Mouse (Mus musculus): ENCODE data around the gene Tnpo2. TPM values are rescaled to one million over a fixed set of nuclear protein-coding genes. Genes with fewer than 3 reads are reported as not detected.

Gene Tnpo2
- 30.1 and 43.4 TPM in 2 replicates for polyA plus RNA-seq (2015; fragmentation: Nextera tagmentation; extraction: Ambion mirVana)

DNA sequence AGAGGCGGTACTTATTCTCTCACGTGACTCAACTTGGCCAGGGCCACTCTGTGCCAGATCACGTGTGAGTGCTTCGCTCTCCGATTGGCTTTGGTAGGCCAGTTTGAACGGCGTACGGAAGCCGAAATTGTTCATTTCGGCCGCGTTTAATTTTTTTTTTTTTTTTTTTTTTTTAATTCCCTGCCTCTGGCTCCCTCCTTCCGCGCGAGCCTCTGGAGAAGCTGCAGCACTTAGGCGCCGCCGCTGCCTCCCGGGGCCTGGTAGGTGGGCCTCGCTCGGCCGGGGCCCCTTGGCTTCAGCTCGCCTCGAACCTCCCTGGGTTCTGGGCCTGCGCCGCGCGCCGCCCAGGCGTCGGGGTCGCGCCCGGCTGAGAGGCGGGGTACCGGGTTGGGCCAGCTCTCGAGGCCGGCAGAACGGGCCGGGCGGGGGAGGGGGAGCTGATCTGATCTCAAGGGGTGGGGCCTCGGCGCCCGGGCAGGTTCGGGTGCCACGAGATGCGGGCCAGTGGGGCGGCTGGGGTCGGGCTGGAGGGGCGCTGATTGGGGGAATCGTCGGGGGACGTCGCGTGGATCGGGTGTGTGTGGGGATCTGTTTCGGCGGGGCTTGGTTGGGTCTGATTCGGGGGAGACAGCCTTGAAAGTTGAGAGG is at the start of gene Tnpo2:
TSS of gene Tnpo2 (plus strand) at position 198 of the 648 bp plus-strand sequence.
- Histone ChIP-seq H3K27me3 (no peaks in the 10 kb centered on the region), H3K9ac (peak within 1 kb of the TSS; percentile 95), H3K36me3 (peaks cover 42% of the 10 kb centered on the region), H3K4me1 (peaks cover 37% of the 10 kb centered on the region), H3K4me3 (peak within 1 kb of the TSS; percentile 81), H3K27ac (peak within 1 kb of the TSS; percentile 100), H3K4me2 (peak within 1 kb of the TSS; percentile 80), H3K9me3 (no peaks in the 10 kb centered on the region)
- peak; percentile 89 for ATAC-seq (ENCODE audit: insufficient number of reproducible peaks, insufficient read depth, low FRiP score, low TSS enrichment, low read depth)
- under 1% methylated on average over 59 of the region's 59 CpGs for WGBS

DNA sequence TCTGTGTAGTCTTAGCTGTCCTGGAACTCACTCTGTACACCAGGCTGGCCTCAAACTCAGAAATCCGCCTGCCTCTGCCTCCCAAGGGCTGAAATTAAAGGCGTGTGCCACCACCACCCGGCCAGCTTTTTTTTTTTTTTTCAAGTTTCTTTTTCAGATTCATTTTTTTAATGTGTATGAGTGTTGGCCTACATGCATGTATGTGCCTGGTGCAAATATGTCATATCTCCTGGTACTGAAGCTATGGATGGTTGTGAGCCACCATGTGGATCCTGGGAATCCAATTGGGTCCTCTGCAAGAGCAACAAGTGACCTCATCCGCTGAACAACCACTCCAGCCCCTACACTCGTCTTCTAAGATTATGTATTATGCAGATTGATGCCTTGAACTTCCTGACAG is 49.3 kb upstream of the Tnpo2 start:
- Histone ChIP-seq H3K4me2 (no peak overlapping the region), H3K9me3 (no peaks in the 10 kb centered on the region), H3K36me3 (no peaks in the 10 kb centered on the region), H3K9ac (no peak overlapping the region), H3K27me3 (peaks cover 25% of the 10 kb centered on the region), H3K27ac (no peak overlapping the region), H3K4me3 (no peak overlapping the region), H3K4me1 (peaks cover 43% of the 10 kb centered on the region)
- 75% methylated on average over 5 of the region's 5 CpGs for WGBS
- no peak for ATAC-seq (ENCODE audit: insufficient number of reproducible peaks, insufficient read depth, low FRiP score, low TSS enrichment, low read depth)

DNA sequence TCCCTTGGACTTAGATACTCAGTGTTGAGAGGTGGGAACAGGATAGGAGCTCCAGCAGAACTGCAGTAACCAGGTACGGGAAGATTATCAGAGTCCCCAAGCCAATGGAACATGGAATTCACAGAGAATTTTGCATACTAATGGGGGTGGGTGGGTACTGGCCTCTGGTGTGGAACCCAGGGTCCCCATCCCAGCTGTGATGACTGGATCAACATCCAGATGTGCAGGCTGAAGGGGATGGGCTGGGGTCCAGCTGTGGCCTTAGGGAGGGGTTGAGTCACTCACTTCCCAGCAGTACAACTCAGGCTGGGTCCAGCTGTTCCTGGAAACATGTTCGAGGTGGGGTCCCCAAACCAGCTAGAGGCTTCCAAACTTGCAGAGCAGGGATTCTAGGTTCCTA is 48.8 kb upstream of the Tnpo2 start:
- no peak for ATAC-seq (ENCODE audit: insufficient number of reproducible peaks, insufficient read depth, low FRiP score, low TSS enrichment, low read depth)
- Histone ChIP-seq H3K27me3 (peaks cover 25% of the 10 kb centered on the region), H3K9me3 (no peaks in the 10 kb centered on the region), H3K27ac (no peak overlapping the region), H3K4me3 (no peak overlapping the region), H3K4me2 (no peak overlapping the region), H3K36me3 (no peaks in the 10 kb centered on the region), H3K4me1 (peaks cover 40% of the 10 kb centered on the region), H3K9ac (no peak overlapping the region)
- WGBS = 65% methylated on average over 2 of the region's 2 CpGs

DNA sequence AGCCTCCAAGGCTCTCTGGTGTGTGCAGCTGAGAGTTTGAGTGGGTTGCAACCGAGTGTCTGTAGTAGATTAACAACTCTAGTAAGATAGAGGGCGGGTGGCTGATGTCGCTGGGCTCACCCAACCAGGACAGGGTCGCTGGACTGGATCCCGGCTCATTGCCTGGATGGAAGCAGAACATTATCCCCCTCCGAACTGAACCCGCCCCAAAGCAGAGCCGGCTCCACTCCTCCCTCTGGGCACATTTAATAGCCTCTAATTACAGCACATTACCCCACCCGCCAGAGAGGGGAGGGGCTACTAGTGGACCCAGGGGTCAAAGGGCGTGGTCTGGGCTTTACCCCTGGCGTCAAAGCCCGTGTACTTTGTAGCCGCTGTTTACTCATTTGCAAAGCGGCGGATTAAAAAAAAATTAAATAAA is 47.4 kb upstream of the Tnpo2 start:
- 8% methylated on average over 15 of the region's 15 CpGs for WGBS
- no peak for ATAC-seq (ENCODE audit: insufficient number of reproducible peaks, insufficient read depth, low FRiP score, low TSS enrichment, low read depth)
- Histone ChIP-seq H3K27ac (peak overlapping the region; percentile 71), H3K4me1 (peaks cover 35% of the 10 kb centered on the region), H3K9ac (peak overlapping the region; percentile 49; the same call in 1 of the 2 replicates), H3K27me3 (peaks cover 22% of the 10 kb centered on the region), H3K4me3 (peak overlapping the region; percentile 62; the same call in 1 of the 2 replicates), H3K9me3 (no peaks in the 10 kb centered on the region), H3K4me2 (peak overlapping the region; percentile 90), H3K36me3 (no peaks in the 10 kb centered on the region)

DNA sequence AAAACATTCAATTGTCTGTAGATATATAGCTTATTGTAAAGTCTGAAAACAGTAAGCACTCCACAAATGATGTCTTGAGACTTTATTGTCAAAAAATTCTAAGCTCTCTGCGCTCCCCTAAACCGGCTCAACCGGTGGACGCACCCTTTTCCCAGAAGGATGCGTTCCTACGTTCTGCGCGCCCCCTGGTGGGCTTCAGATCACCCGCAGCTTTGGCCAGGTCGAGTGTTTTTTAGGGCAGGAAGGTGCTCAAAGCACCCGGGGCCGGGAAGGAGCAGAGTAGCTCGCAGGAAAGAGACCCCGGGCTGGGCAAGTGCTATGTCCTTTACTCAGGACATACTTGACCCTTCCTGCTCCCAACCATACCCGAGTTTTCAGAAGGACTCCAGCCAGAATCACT is 46.9 kb upstream of the Tnpo2 start:
- Histone ChIP-seq H3K27ac (peak overlapping the region; percentile 64; the same call in 1 of the 2 replicates), H3K9ac (peak overlapping the region; percentile 69), H3K36me3 (0 out of 2 replicates have a peak, but pooled peaks cover 2% of the 10 kb centered on the region), H3K4me2 (peak overlapping the region; percentile 90), H3K4me3 (peak overlapping the region; percentile 62), H3K9me3 (no peaks in the 10 kb centered on the region), H3K4me1 (peaks cover 30% of the 10 kb centered on the region), H3K27me3 (peaks cover 19% of the 10 kb centered on the region)
- 0% methylated on average over 15 of the region's 15 CpGs for WGBS
- peak; percentile 56; the same call in 1 of the 2 replicates for ATAC-seq (ENCODE audit: insufficient number of reproducible peaks, insufficient read depth, low FRiP score, low TSS enrichment, low read depth)

DNA sequence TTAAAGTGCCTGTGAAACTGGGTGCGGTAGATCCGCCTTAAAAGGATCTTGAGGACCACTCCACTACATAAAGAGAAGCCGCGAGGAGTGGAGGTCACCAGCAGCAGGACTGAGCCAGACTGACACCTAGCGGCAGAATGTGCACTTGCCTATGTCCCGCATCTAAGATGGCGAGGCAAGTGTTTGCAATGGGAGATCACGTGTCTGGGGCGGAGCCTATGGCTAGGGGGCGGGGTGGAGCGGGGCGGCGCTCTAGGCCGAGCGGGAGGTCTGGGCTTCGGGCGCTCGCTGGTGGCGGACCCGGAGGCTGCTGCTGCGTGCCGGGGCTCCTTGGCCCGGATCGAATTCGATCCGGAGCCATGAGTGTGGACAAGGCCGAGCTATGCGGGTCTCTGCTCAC is 46.4 kb upstream of the Tnpo2 start, which contains the start of gene Hook2:
TSS of gene Hook2 (plus strand) at position 255 of the 400 bp plus-strand sequence.
- peak within 1 kb of the TSS; percentile 62 for H3K4me3 ChIP-seq
- H3K36me3 ChIP-seq = 0 out of 2 replicates have a peak, but pooled peaks cover 5% of the 10 kb centered on the region
- peak within 1 kb of the TSS; percentile 90 for H3K4me2 ChIP-seq
- no peaks in the 10 kb centered on the region for H3K9me3 ChIP-seq
- peaks cover 20% of the 10 kb centered on the region for H3K27me3 ChIP-seq
- WGBS = under 1% methylated on average over 28 of the region's 28 CpGs
- peak within 1 kb of the TSS; percentile 78 for H3K9ac ChIP-seq
- peaks cover 25% of the 10 kb centered on the region for H3K4me1 ChIP-seq
- peak; percentile 88 for ATAC-seq (ENCODE audit: insufficient number of reproducible peaks, insufficient read depth, low FRiP score, low TSS enrichment, low read depth)
- H3K27ac ChIP-seq = peak within 1 kb of the TSS; percentile 77

DNA sequence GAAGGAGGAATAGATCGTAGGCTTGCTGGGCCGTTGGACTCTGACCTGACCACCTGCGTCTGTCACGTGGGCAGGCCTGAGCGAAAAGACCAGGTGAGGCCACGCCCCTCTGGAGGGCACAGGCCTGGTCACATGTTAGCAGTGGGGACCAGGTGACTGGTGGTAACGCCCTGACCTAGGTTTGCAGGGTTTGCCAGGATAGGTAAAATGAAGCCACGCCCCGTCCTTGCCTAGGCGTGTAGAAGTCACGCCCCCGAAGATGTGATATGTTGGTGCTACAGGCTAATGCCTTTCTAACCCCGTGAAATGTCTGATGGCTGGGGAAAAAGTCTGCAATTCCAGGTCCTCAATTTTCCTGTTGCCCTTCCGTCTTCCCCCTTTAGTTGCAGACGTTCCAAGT is 45.9 kb upstream of the Tnpo2 start:
- H3K27me3 ChIP-seq = peaks cover 20% of the 10 kb centered on the region
- under 1% methylated on average over 15 of the region's 15 CpGs for WGBS
- H3K36me3 ChIP-seq = 0 out of 2 replicates have a peak, but pooled peaks cover 7% of the 10 kb centered on the region
- peak overlapping the region; percentile 90 for H3K4me2 ChIP-seq
- H3K4me3 ChIP-seq = peak overlapping the region; percentile 62
- H3K4me1 ChIP-seq = peaks cover 25% of the 10 kb centered on the region
- H3K9ac ChIP-seq = peak overlapping the region; percentile 78
- no peaks in the 10 kb centered on the region for H3K9me3 ChIP-seq
- peak overlapping the region; percentile 77 for H3K27ac ChIP-seq
- ATAC-seq (ENCODE audit: insufficient number of reproducible peaks, insufficient read depth, low FRiP score, low TSS enrichment, low read depth) = peak; percentile 74

DNA sequence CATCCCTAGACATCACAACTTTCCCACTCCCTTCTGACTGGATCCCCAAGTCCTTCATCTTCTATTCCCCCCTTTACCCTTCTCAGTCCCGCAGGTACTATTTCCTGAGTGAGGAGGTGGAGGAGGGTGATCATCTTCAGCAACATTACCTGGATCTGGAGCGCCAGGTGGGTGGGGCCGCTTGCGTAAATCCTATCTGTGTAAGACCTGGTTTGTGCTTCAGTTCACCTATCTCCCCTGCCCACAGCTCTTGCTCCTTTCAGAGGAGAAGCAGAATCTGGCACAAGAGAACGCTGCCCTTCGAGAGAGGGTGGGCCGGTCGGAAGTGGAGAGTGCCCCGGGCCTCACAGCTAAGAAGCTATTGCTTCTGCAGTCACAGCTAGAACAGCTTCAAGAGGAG is 42.3 kb upstream of the Tnpo2 start:
- Histone ChIP-seq H3K4me1 (peaks cover 14% of the 10 kb centered on the region), H3K36me3 (peaks cover 14% of the 10 kb centered on the region; the same call in 1 of the 2 replicates), H3K27ac (no peak overlapping the region), H3K9me3 (no peaks in the 10 kb centered on the region), H3K27me3 (peaks cover 23% of the 10 kb centered on the region), H3K9ac (no peak overlapping the region), H3K4me2 (no peak overlapping the region), H3K4me3 (no peak overlapping the region)
- ATAC-seq (ENCODE audit: insufficient number of reproducible peaks, insufficient read depth, low FRiP score, low TSS enrichment, low read depth) = no peak
- WGBS = 95% methylated on average over 9 of the region's 9 CpGs

DNA sequence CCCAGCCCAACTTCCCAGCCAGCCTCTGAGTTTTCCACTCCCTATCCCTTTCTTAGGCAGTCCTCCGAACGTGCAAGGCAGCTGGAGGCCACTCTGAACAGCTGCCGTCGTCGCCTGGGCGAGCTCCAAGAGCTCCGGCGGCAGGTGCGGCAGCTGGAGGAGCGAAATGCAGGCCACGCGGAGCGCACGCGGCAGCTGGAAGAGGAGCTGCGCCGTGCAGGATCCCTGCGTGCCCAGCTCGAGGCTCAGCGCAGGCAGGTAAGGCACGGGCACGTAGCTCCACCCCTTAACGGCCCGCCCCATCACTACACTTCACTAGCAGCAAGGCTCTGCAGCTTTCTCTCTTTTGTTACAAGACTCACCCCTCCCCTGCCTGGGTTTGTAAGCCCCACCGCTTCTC is 41.0 kb upstream of the Tnpo2 start:
- WGBS = 25% methylated on average over 25 of the region's 25 CpGs
- Histone ChIP-seq H3K4me2 (peak overlapping the region; percentile 22; the same call in 1 of the 2 replicates), H3K4me3 (0 out of 2 replicates have a peak overlapping the region, but pooled peaks have one; percentile 2), H3K9me3 (no peaks in the 10 kb centered on the region), H3K27ac (no peak overlapping the region), H3K27me3 (peaks cover 23% of the 10 kb centered on the region), H3K4me1 (peaks cover 12% of the 10 kb centered on the region), H3K36me3 (peaks cover 14% of the 10 kb centered on the region; the same call in 1 of the 2 replicates), H3K9ac (peak overlapping the region; percentile 40; the same call in 1 of the 2 replicates)
- ATAC-seq (ENCODE audit: insufficient number of reproducible peaks, insufficient read depth, low FRiP score, low TSS enrichment, low read depth) = no peak

DNA sequence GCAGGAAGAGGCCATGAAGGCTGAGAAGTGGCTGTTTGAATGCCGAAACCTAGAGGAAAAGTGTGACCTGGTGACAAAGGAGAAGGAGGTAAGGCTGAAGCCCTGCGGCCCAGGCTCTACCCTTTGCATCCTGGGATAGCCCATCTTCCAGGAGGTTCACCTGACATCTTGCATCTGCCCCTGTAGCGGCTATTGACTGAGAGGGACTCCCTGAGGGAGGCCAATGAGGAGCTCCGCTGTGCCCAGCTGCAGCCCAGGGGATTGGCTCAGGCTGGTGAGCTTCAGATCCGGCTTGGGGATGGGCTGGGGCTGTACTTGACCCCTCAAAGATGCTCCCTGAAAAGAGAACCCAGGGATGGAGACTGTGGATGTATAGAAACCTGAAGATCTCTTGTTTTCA is 39.7 kb upstream of the Tnpo2 start:
- 76% methylated on average over 5 of the region's 5 CpGs for WGBS
- H3K36me3 ChIP-seq = peaks cover 19% of the 10 kb centered on the region; the same call in 1 of the 2 replicates
- H3K4me2 ChIP-seq = no peak overlapping the region
- ATAC-seq (ENCODE audit: insufficient number of reproducible peaks, insufficient read depth, low FRiP score, low TSS enrichment, low read depth) = no peak
- H3K9me3 ChIP-seq = no peaks in the 10 kb centered on the region
- peaks cover 4% of the 10 kb centered on the region; the same call in 1 of the 2 replicates for H3K4me1 ChIP-seq
- peaks cover 23% of the 10 kb centered on the region for H3K27me3 ChIP-seq
- no peak overlapping the region for H3K27ac ChIP-seq
- no peak overlapping the region for H3K9ac ChIP-seq
- no peak overlapping the region for H3K4me3 ChIP-seq

DNA sequence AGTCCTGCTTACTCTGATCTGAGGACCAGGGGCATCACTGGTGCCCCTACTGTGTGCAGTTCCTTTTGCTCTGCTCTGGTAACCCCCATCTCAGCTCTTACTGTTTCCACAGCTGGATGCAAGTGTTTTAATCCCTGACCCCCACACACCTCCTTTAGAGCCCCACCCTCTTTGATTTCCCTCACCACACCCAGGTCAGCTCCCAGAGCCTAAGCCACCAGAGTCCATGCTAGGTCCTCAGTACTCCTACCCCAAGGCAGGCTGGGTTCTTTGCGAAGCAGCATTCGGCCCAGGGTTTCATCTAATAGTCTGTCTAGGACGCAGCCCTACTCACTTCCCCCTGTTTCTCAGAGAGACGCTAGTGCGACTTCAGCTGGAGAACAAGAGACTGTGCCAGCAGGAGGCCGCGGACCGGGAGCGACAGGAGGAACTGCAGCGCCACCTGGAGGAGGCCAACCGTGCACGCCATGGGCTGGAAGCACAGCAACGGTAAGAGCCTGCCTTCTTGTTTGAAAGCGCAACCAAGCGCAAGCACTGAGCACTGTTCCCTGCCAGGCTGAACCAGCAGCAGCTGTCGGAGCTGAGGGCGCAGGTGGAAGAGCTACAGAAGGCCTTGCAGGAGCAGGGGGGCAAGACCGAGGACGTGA is 38.9 kb upstream of the Tnpo2 start:
- WGBS = 4% methylated on average over 19 of the region's 19 CpGs
- Histone ChIP-seq H3K4me2 (peak overlapping the region; percentile 45), H3K36me3 (peaks cover 22% of the 10 kb centered on the region), H3K27ac (no peak overlapping the region), H3K27me3 (peaks cover 23% of the 10 kb centered on the region), H3K9ac (peak overlapping the region; percentile 38), H3K4me1 (peaks cover 4% of the 10 kb centered on the region; the same call in 1 of the 2 replicates), H3K4me3 (peak overlapping the region; percentile 4; the same call in 1 of the 2 replicates), H3K9me3 (no peaks in the 10 kb centered on the region)
- no peak; the same call in 1 of the 2 replicates for ATAC-seq (ENCODE audit: insufficient number of reproducible peaks, insufficient read depth, low FRiP score, low TSS enrichment, low read depth)

Data from embryonic facial prominence, embryonic 13.5 days (tissue).